Mouse (Mus musculus): ENCODE results near the gene Mboat2. TPM values are rescaled to one million over a fixed set of nuclear protein-coding genes. Genes with fewer than 3 reads are reported as not detected.

Gene Mboat2
- total RNA-seq, 2 experiments from 2014 or later, result 7.1 to 8.4 TPM

- DNase-seq, result no peak
Observed at GRCm38 (mm10) chr12:24899636-24900035, 69.0 kb downstream of the Mboat2 start.

GRCm38 (mm10) chr12:24902736-24903135 lies 72.1 kb downstream of the Mboat2 start:
- DNase-seq, result no peak

GRCm38 (mm10) chr12:24907894-24908293 lies 77.2 kb downstream of the Mboat2 start:
- no peak for DNase-seq

- no peak for DNase-seq
Observed at GRCm38 (mm10) chr12:24909679-24910078, 79.0 kb downstream of the Mboat2 start.

- no peak for DNase-seq
Observed at GRCm38 (mm10) chr12:24912174-24912573, 81.5 kb downstream of the Mboat2 start.

GRCm38 (mm10) chr12:24912876-24913275 lies 82.2 kb downstream of the Mboat2 start:
- no peak for DNase-seq

- no peak for DNase-seq
Observed at GRCm38 (mm10) chr12:24918575-24919262, 88.0 kb downstream of the Mboat2 start.

- DNase-seq, result no peak
Observed at GRCm38 (mm10) chr12:24920861-24921260, 90.2 kb downstream of the Mboat2 start.

GRCm38 (mm10) chr12:24924003-24924402 lies 93.3 kb downstream of the Mboat2 start:
- no peak for DNase-seq

- DNase-seq, result no peak
Observed at GRCm38 (mm10) chr12:24925276-24925675, 94.6 kb downstream of the Mboat2 start.

- DNase-seq, result no peak
Observed at GRCm38 (mm10) chr12:24925684-24926083, 95.0 kb downstream of the Mboat2 start.

- no peak for DNase-seq
Observed at GRCm38 (mm10) chr12:24928051-24928748, 97.5 kb downstream of the Mboat2 start.

- no peak for DNase-seq
Observed at GRCm38 (mm10) chr12:24929043-24929442, 98.4 kb downstream of the Mboat2 start.

- no peak for DNase-seq
Observed at GRCm38 (mm10) chr12:24930760-24931159, 100.1 kb downstream of the Mboat2 start.

- DNase-seq, result no peak
Observed at GRCm38 (mm10) chr12:24932120-24932519, 101.4 kb downstream of the Mboat2 start.

GRCm38 (mm10) chr12:24933206-24933775 lies 102.6 kb downstream of the Mboat2 start:
- DNase-seq, result no peak

GRCm38 (mm10) chr12:24933996-24934395 lies 103.3 kb downstream of the Mboat2 start:
- DNase-seq, result no peak

GRCm38 (mm10) chr12:24936281-24936680 lies 105.6 kb downstream of the Mboat2 start:
- DNase-seq, result no peak

- DNase-seq, result no peak
Observed at GRCm38 (mm10) chr12:24939372-24939771, 108.7 kb downstream of the Mboat2 start.

- DNase-seq, result no peak
Observed at GRCm38 (mm10) chr12:24942619-24943287, 112.1 kb downstream of the Mboat2 start.

- no peak for DNase-seq
Observed at GRCm38 (mm10) chr12:24943427-24943826, 112.7 kb downstream of the Mboat2 start.

GRCm38 (mm10) chr12:24944597-24944996 lies 113.9 kb downstream of the Mboat2 start:
- no peak for DNase-seq

- DNase-seq, result no peak
Observed at GRCm38 (mm10) chr12:24947065-24947464, 116.4 kb downstream of the Mboat2 start.
